Mouse (Mus musculus): ENCODE results near the gene Slc24a2. TPM values are rescaled to one million over a fixed set of nuclear protein-coding genes. Genes with fewer than 3 reads are reported as not detected.

Slc24a2 gene
- total and polyA plus RNA-seq, 3 experiments, result not detected

DNA sequence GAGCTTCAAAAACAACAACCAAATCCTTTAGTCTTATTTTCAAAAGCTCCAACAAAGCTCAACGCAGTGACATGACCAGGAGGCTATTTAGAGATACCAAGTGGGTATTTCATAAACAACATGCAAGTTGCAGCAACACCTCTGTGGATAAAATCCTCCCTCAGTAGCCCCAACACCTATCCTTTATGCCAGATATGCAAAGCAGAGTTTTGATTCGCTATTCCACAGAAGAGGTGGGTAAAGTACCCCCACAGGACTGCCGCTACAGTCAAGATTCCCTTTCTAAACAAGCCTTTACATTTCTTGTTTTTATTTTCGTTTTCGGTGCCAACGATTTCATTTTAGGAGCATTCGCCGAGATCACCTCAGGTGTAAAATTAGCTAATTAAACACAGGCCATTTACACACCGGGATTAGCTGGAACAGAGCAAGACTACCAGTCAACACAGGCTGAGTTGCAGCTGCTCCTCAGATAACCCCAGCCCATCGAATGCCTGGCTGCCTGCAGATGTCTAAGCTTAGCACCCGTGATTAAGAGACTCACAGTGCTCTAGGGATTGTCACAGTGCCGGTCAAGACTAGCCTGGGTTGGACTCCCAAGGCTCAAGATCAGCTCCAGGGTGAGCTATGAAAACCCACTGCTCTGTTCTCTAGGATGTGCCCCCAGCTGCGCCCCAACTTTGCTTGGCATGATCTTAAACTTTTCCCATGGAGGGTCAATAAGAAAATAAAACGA, 885 bp downstream of the Slc24a2 start (continued):
- TF ChIP-seq MEF2A (IDR thresholded peaks at IDR 0.05; ENCODE audit: extremely low read depth, insufficient replicate concordance, low read depth, low read length, poor library complexity, severe bottlenecking), result no peak
- TF ChIP-seq ZMIZ1 (IDR thresholded peaks at IDR 0.05; ENCODE audit: low read depth, low read length), result no peak

DNA sequence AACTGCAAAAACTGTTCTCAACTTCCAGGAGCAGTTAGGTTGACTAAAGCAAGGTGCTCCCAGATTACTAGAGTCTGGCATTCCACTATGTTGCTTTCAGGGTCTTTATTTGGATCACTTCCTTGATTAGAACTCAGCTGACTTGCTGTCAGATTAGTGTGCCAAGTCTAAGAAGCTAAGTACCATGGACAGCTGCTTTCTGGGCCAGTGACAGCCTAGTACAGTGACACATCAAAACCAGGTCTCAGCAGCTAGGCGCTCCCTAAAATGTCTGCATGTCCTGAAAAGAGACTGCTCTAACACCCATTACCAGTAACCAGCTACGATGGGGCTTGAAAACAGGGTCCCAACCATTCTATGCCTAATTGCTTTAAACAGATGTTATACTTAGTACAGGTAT, 8.7 kb downstream of the Slc24a2 start:
- Histone ChIP-seq H3K36me3 (ENCODE audit: control insufficient read depth in 1 of 2, insufficient read depth in 2 of 2, low read length in 2 of 2) (no peaks in the 10 kb centered on the region), H3K4me3 (ENCODE audit: control insufficient read depth in 1 of 2, insufficient read depth in 1 of 2, low read depth in 2 of 2, low read length in 2 of 2) (no peak overlapping the region)
- no peak for TF ChIP-seq TAL1 (IDR thresholded peaks at IDR 0.05; ENCODE audit: low read length)
- TF ChIP-seq HCFC1 (IDR thresholded peaks at IDR 0.05; ENCODE audit: low read depth, low read length), result no peak
- TF ChIP-seq ZKSCAN1 (IDR thresholded peaks at IDR 0.05; ENCODE audit: low read depth, low read length), result no peak
- no peak for TF ChIP-seq RAD21 (IDR thresholded peaks at IDR 0.05; ENCODE audit: low read depth, low read length)
- no peak for TF ChIP-seq SMC3 (IDR thresholded peaks at IDR 0.05; ENCODE audit: low read depth, low read length)
- no peak for TF ChIP-seq MAZ (IDR thresholded peaks at IDR 0.05; ENCODE audit: low read depth, low read length)
- TF ChIP-seq E2F4 (IDR thresholded peaks at IDR 0.05; ENCODE audit: borderline replicate concordance, low read depth, low read length), result no peak
- TF ChIP-seq GABPA (IDR thresholded peaks at IDR 0.05; ENCODE audit: low read depth, low read length), result no peak
- TF ChIP-seq SIN3A (IDR thresholded peaks at IDR 0.05; ENCODE audit: low read length), result no peak
- TF ChIP-seq NRF1 (IDR thresholded peaks at IDR 0.05; ENCODE audit: insufficient read depth, low read depth, low read length, poor library complexity, severe bottlenecking), result no peak
- no peak for TF ChIP-seq NELFE (IDR thresholded peaks at IDR 0.05; ENCODE audit: low read depth, low read length)
- TF ChIP-seq MYB (IDR thresholded peaks at IDR 0.05; ENCODE audit: low read depth, low read length), result no peak

DNA sequence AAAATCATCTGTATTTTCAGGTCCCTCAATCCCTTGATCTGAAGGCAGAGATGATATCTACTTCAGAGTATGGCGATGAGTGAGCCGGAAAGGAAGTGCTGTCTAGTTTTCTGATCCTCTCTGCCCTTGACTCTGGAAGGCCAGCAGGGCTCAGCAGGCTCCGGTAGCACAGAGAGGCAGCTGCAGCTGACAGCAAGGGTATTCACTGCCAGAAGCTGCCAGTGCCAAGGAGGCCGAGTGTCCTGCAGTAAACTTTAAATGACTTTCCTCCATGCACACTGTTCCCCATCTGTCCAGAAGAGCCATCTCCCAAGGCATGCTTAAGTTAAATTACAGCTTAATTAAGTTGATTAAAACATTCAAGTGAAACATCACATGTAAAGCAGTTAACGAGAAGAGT, 12.1 kb downstream of the Slc24a2 start:
- H3K9ac ChIP-seq (ENCODE audit: control insufficient read depth, low read depth, low read length, poor library complexity, severe bottlenecking), result no peak overlapping the region
- no peaks in the 10 kb centered on the region for H3K36me3 ChIP-seq (ENCODE audit: control insufficient read depth in 1 of 2, insufficient read depth in 2 of 2, low read length in 2 of 2)
- TF ChIP-seq NELFE (IDR thresholded peaks at IDR 0.05; ENCODE audit: low read depth, low read length), result no peak
- TF ChIP-seq EP300 (IDR thresholded peaks at IDR 0.05; ENCODE audit: low read depth in 1 of 2, low read length in 2 of 2), result no peak
- no peak for TF ChIP-seq RAD21 (IDR thresholded peaks at IDR 0.05; ENCODE audit: low read depth, low read length)
- no peak for DNase-seq (ENCODE audit: low read depth, low spot score)
- H3K79me2 ChIP-seq (ENCODE audit: control insufficient read depth, insufficient read depth, low read length, poor library complexity), result no peaks in the 10 kb centered on the region
- H3K4me3 ChIP-seq (ENCODE audit: control insufficient read depth in 1 of 2, insufficient read depth in 1 of 2, low read depth in 2 of 2, low read length in 2 of 2), result no peak overlapping the region
- no peaks in the 10 kb centered on the region for H3K9me3 ChIP-seq (replicated peaks; ENCODE audit: insufficient read depth, low read length)
- no peaks in the 10 kb centered on the region for H3K4me1 ChIP-seq (ENCODE audit: control insufficient read depth in 1 of 2, insufficient read depth in 2 of 2, low read length in 2 of 2)
- no peaks in the 10 kb centered on the region for H3K27me3 ChIP-seq (ENCODE audit: control insufficient read depth in 1 of 2, insufficient read depth in 2 of 2, low read length in 2 of 2)
- no peak overlapping the region for H3K27ac ChIP-seq (ENCODE audit: control insufficient read depth, low read depth, low read length)

More for the DNA sequence above, 8.7 kb downstream of the Slc24a2 start:
- DNase-seq (ENCODE audit: low read depth, low spot score), result peak; percentile 32
- H3K9ac ChIP-seq (ENCODE audit: control insufficient read depth, low read depth, low read length, poor library complexity, severe bottlenecking), result no peak overlapping the region
- H3K9me3 ChIP-seq (replicated peaks; ENCODE audit: insufficient read depth, low read length), result no peaks in the 10 kb centered on the region
- no peaks in the 10 kb centered on the region for H3K4me1 ChIP-seq (ENCODE audit: control insufficient read depth in 1 of 2, insufficient read depth in 2 of 2, low read length in 2 of 2)
- H3K79me2 ChIP-seq (ENCODE audit: control insufficient read depth, insufficient read depth, low read length, poor library complexity), result no peaks in the 10 kb centered on the region
- no peaks in the 10 kb centered on the region for H3K27me3 ChIP-seq (ENCODE audit: control insufficient read depth in 1 of 2, insufficient read depth in 2 of 2, low read length in 2 of 2)
- no peak overlapping the region for H3K27ac ChIP-seq (ENCODE audit: control insufficient read depth, low read depth, low read length)

Data from MEL (cell line).